Mouse (Mus musculus) testis, postnatal 14 days (tissue): ENCODE results near the gene Best2.

ENCODE experiments used
- DNase-seq: peaks from one replicate; pipeline ENCODE4 v3.0.0; 2021; ENCODE audit warnings: low spot score

The Best2 gene

DNA sequence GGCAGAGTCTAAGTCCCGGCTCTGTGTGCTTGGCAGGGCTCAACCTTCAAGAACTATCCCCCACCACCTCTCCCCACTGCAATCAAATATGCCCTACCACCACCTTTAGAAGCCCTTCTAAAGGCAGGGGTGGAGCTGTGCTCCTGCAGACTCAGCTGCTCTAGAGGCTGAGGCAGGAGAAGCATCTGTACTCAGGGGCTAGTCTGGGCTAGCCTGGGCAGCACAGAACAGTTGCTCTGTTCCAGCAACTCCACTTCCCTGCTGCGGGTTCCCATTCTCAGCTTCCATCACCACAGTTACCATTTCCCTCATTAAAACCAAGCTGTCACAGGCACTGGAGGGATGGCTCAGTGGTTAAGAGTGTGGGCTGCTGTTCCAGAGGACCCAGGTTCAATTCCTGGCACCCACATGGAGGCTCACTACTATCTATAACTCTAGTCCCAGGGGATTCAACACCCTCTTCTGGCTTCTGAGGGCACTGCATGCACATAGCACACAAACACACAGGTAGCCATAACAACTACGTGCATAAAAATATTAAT lies 7.3 kb upstream of the Best2 start:
- DNase-seq, result no peak

- no peak for DNase-seq
These were observed 2.9 kb upstream of the Best2 start for GRCm38 (mm10) chr8:85017209-85017608.

GRCm38 (mm10) chr8:85016724-85017123 lies 2.4 kb upstream of the Best2 start:
- no peak for DNase-seq

- DNase-seq, result peak; percentile 77
These were observed 996 bp downstream of the Best2 start for GRCm38 (mm10) chr8:85013230-85013840.

GRCm38 (mm10) chr8:85011242-85011641 lies 3.1 kb downstream of the Best2 start:
- DNase-seq, result no peak

DNA sequence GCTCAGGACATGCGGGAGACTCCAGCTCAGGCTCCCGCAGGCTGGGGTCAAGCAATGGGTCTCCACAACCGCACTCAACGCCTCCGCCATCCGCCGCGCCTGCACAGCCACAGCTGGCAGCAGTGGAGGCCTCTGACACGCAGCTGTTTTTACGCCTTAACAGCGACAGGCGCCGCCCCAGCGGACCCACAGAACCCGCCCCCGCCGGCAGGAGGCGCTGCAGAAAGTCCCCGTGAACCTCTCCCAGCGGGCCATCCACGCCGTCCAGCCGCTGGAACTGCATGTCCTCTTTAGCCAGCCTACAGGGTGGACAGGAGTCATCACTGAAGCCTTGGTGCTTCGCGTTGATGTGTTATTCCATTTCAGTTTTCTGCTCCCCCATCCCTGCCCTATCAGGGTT lies 6.6 kb downstream of the Best2 start:
- peak; percentile 79 for DNase-seq

DNA sequence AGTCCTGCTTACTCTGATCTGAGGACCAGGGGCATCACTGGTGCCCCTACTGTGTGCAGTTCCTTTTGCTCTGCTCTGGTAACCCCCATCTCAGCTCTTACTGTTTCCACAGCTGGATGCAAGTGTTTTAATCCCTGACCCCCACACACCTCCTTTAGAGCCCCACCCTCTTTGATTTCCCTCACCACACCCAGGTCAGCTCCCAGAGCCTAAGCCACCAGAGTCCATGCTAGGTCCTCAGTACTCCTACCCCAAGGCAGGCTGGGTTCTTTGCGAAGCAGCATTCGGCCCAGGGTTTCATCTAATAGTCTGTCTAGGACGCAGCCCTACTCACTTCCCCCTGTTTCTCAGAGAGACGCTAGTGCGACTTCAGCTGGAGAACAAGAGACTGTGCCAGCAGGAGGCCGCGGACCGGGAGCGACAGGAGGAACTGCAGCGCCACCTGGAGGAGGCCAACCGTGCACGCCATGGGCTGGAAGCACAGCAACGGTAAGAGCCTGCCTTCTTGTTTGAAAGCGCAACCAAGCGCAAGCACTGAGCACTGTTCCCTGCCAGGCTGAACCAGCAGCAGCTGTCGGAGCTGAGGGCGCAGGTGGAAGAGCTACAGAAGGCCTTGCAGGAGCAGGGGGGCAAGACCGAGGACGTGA lies 16.6 kb downstream of the Best2 start:
- DNase-seq, result peak; percentile 84

DNA sequence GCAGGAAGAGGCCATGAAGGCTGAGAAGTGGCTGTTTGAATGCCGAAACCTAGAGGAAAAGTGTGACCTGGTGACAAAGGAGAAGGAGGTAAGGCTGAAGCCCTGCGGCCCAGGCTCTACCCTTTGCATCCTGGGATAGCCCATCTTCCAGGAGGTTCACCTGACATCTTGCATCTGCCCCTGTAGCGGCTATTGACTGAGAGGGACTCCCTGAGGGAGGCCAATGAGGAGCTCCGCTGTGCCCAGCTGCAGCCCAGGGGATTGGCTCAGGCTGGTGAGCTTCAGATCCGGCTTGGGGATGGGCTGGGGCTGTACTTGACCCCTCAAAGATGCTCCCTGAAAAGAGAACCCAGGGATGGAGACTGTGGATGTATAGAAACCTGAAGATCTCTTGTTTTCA lies 17.4 kb downstream of the Best2 start:
- no peak for DNase-seq

DNA sequence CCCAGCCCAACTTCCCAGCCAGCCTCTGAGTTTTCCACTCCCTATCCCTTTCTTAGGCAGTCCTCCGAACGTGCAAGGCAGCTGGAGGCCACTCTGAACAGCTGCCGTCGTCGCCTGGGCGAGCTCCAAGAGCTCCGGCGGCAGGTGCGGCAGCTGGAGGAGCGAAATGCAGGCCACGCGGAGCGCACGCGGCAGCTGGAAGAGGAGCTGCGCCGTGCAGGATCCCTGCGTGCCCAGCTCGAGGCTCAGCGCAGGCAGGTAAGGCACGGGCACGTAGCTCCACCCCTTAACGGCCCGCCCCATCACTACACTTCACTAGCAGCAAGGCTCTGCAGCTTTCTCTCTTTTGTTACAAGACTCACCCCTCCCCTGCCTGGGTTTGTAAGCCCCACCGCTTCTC lies 18.7 kb downstream of the Best2 start:
- DNase-seq, result peak; percentile 63

GRCm38 (mm10) chr8:84994375-84994774 lies 20.0 kb downstream of the Best2 start:
- no peak for DNase-seq

DNA sequence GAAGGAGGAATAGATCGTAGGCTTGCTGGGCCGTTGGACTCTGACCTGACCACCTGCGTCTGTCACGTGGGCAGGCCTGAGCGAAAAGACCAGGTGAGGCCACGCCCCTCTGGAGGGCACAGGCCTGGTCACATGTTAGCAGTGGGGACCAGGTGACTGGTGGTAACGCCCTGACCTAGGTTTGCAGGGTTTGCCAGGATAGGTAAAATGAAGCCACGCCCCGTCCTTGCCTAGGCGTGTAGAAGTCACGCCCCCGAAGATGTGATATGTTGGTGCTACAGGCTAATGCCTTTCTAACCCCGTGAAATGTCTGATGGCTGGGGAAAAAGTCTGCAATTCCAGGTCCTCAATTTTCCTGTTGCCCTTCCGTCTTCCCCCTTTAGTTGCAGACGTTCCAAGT lies 23.5 kb downstream of the Best2 start:
- peak; percentile 83 for DNase-seq

- peak; percentile 95 for DNase-seq
These were observed 24.0 kb downstream of the Best2 start, which contains the start of gene Hook2 for GRCm38 (mm10) chr8:84990349-84990748. Gene Hook2, plus strand, starts transcription at chr8:84990603.

GRCm38 (mm10) chr8:84989810-84990209 lies 24.5 kb downstream of the Best2 start:
- peak; percentile 87 for DNase-seq

DNA sequence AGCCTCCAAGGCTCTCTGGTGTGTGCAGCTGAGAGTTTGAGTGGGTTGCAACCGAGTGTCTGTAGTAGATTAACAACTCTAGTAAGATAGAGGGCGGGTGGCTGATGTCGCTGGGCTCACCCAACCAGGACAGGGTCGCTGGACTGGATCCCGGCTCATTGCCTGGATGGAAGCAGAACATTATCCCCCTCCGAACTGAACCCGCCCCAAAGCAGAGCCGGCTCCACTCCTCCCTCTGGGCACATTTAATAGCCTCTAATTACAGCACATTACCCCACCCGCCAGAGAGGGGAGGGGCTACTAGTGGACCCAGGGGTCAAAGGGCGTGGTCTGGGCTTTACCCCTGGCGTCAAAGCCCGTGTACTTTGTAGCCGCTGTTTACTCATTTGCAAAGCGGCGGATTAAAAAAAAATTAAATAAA lies 25.0 kb downstream of the Best2 start:
- no peak for DNase-seq

DNA sequence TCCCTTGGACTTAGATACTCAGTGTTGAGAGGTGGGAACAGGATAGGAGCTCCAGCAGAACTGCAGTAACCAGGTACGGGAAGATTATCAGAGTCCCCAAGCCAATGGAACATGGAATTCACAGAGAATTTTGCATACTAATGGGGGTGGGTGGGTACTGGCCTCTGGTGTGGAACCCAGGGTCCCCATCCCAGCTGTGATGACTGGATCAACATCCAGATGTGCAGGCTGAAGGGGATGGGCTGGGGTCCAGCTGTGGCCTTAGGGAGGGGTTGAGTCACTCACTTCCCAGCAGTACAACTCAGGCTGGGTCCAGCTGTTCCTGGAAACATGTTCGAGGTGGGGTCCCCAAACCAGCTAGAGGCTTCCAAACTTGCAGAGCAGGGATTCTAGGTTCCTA lies 26.4 kb downstream of the Best2 start:
- no peak for DNase-seq

DNA sequence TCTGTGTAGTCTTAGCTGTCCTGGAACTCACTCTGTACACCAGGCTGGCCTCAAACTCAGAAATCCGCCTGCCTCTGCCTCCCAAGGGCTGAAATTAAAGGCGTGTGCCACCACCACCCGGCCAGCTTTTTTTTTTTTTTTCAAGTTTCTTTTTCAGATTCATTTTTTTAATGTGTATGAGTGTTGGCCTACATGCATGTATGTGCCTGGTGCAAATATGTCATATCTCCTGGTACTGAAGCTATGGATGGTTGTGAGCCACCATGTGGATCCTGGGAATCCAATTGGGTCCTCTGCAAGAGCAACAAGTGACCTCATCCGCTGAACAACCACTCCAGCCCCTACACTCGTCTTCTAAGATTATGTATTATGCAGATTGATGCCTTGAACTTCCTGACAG lies 26.9 kb downstream of the Best2 start:
- no peak for DNase-seq

- DNase-seq, result no peak
These were observed 27.9 kb downstream of the Best2 start for GRCm38 (mm10) chr8:84986379-84986945.

- peak; percentile 86 for DNase-seq
These were observed 28.5 kb downstream of the Best2 start for GRCm38 (mm10) chr8:84985684-84986378.

DNA sequence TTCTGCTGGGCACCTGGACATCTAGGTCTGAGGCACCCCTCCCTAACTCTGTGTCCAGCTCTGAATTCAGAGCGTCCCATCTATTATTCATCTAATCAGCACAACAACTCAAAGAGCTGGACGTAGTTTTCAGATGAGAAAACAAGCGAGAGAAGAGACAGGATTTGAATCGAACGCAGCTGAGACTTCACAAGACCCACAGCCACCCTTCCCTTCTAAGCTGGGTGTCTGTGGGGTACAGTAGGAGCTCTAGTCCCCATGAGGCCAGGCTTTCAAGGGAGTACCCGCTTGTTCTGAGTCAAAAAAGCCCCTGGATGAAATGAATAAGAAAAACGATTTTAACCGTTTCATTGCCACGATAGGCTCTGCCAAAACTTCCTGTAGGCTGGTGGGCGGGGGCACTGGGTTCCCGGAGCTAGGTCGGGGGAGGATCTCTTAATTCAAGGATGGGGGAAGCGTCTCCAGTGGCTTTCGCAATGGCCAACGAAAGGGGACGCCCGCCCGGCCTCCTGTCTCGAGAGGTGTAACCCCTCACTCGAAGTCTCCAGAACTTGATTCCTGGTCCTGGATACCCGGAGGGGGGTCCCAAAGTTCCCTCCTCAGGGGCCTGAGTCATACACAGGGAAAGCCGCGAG lies 29.2 kb downstream of the Best2 start:
- no peak for DNase-seq

- no peak for DNase-seq
These were observed 29.9 kb downstream of the Best2 start for GRCm38 (mm10) chr8:84984294-84985048.

DNA sequence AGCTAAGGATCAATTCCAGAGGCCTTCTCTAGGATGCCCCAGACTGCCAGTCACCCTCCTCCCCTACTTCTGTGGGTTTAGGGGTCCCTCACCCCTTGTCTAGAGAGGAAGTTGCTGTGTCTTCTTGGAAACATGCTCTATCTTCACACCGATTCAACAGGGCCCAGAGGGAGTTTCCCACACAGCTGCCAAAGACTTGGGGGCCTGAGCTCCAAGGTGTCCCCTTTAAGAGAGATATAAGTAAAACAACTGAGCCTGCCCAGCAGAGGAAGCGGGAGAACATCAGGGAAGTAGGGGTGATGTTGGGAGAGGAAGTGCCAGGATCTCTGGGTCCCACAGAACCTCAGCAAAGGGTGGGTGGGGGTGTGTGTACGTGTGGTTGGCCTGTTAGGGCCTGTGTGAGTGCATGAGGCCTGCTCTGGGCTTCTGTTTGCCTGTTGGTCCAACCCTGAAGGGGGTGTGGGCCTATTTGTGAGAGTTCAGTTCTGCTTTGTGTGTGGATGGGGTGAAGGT lies 31.8 kb downstream of the Best2 start:
- no peak for DNase-seq
